Mouse (Mus musculus): ENCODE measurements around the gene 1700001L19Rik. TPM values are rescaled to one million over a fixed set of nuclear protein-coding genes. Genes with fewer than 3 reads are reported as not detected.

The 1700001L19Rik gene
- not detected for polyA plus RNA-seq (2014; fragmentation: Illumina TruSeq; extraction: RNeasy Lipid Tissue Mini Kit (QIAGEN cat#74804); ENCODE audit: low replicate concordance)

DNA sequence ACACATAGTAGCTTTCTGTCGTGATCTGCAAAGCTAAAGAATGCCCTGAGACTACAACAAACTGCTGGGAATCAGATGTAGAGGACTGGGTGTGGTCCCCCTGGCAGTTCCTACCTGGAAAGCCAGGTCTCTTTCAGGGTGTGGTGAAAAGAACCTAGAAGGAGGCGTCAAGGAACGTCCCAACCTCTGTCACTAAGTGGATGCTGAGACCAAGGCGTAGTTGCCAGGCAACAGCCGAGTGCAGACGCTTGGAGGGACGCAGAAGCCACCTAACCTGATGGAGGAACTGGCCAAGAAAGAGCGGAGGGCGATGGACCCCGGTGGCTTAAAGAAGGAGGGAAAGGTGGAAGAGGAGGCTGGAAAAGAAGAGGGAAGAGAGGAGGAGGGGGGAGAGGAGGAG, at the start of gene 1700001L19Rik:
Gene 1700001L19Rik, plus strand, starts transcription at position 223 of the 400 bp plus-strand sequence.

DNA sequence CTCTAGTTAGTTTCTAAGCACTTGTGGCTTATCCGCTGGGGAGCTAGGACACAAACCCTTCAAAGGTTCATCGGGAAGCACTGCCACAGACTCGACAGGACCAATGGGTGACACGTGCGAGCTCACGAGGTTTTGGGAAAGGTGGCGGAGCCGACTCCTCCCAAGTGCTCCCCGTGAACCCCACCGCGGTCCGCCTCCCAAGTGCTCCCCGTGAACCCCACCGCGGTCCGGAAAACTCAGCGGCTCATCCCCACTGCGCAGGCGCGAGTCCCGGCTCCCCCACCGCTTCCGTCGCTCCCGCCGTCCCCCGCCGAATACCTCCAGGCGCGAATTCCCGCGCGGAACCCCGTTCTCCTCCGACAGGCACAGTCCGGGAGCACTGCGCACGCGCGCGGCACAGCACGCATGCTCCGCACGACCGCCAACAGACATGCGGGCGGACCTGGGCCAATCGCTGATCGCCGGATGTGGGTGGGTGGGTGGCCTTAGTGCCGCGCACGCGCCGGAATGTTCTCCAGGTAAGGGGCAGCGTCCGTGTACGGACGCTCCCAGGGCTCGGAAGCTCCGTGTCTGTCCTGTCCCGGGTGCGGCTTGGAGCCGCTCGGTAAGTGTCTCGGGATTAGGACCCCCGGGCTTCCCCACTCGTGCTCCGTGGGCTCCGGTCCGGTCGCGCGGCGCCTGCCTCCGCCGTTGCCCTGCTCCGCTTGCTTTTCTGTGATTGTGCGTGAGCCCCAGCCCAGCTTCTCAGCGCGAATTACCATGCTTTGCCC, 15.3 kb upstream of the 1700001L19Rik start, which contains the start of the genes Mtrr and Fastkd3:
Gene Mtrr, minus strand, starts transcription at position 403 of the 770 bp plus-strand sequence.
Gene Fastkd3, plus strand, starts transcription at position 488 of the 770 bp plus-strand sequence.

Other genes starting within 250 kb of the 1700001L19Rik start
- gene Mtrr, start 15.3 kb upstream of the 1700001L19Rik start, polyA plus RNA-seq (2014; fragmentation: Illumina TruSeq; extraction: RNeasy Lipid Tissue Mini Kit (QIAGEN cat#74804); ENCODE audit: low replicate concordance), result 3.4 TPM
- gene Fastkd3, start 15.2 kb upstream of the 1700001L19Rik start, polyA plus RNA-seq (2014; fragmentation: Illumina TruSeq; extraction: RNeasy Lipid Tissue Mini Kit (QIAGEN cat#74804); ENCODE audit: low replicate concordance), result 20.9 TPM

Measured in small intestine, adult 10 weeks (tissue).